Mouse (Mus musculus) fat pad, adult 2 months (tissue): ENCODE measurements around the gene Faf1.

Source experiments
- DNase-seq: peaks from one replicate; pipeline ENCODE4 v3.0.0-alpha.2; 2011; ENCODE audit warnings: low read depth, low spot score; ENCODE audit errors: extremely low read depth

The Faf1 gene

GRCm38 (mm10) chr4:109987560-109988362 is 311.4 kb downstream of the Faf1 start:
- no peak for DNase-seq

- no peak for DNase-seq
Measured at GRCm38 (mm10) chr4:109988411-109988810, 312.0 kb downstream of the Faf1 start.

DNA sequence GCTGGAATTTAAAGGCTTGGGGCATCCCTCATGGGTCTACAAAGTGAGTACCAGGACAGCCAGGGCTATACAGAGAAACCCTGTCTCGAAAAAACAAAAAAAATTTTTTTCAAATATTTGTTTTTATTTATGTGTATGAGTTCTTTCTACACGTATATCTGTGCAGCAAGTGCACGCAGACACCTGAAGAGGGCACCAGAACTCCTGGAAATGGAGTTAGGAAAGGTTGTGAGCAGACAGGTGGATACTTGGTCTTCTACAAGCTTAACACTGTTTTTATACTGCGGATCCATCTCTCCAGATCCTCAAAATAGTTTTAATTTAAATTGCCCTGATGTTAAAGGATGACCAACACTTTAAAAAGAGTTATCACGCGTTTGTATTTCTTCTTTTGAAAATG is 312.8 kb downstream of the Faf1 start:
- DNase-seq: no peak

- no peak for DNase-seq
Measured at GRCm38 (mm10) chr4:110006044-110006443, 329.7 kb downstream of the Faf1 start.
